Mouse (Mus musculus) cerebellum, adult 9-11 months (tissue): ENCODE results near the gene Nr1h4.

Experiments used
- DNase-seq: peaks from one replicate; pipeline ENCODE4 v3.0.0; 2022

Nr1h4 gene

DNA sequence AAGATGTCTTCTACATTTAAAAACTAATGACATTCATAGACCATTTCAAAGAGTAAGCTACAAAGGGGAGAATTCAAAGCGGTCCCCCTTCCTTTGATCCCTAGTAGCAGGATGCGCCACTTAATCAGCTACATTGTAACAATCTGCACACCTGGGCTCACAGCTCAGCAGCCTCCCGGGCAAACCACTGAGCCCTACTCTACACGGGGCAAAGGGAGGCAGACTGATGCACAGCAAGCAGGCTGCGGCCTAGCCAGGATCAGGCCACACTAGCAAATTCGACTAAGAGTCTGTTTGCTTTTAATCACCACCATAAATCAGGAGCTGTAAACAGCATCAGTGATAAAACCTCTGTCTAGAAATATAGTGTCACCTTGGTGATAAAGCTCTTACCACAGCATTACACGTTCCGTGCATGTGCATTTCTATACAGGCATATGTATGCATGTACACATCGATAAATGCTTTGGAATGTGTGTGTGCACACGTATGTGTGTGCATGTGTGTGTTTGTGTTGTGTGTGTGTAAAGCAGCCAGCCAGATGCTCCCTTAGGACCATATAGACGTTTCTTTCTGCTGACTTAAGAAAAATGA, 108.5 kb downstream of the Nr1h4 start:
- DNase-seq: no peak

DNA sequence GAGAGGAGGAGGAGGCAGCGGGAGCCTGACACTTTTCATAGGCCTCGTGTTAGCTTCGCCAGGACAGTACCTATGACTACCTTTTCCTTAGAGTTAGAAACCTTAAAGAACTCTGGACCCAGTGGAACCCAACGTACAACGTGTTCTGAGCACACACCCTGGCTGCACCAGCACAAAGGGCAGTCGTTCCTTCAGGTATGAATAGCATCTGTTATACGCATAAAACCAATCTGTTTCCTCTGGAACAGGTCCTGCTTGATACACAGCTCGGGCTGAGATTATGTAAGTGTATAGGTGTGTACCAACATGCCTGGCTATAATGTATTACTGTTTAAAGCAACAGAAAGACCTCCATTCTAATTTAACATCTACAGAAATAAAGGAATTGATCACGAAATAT, 109.2 kb downstream of the Nr1h4 start:
- DNase-seq: no peak

DNA sequence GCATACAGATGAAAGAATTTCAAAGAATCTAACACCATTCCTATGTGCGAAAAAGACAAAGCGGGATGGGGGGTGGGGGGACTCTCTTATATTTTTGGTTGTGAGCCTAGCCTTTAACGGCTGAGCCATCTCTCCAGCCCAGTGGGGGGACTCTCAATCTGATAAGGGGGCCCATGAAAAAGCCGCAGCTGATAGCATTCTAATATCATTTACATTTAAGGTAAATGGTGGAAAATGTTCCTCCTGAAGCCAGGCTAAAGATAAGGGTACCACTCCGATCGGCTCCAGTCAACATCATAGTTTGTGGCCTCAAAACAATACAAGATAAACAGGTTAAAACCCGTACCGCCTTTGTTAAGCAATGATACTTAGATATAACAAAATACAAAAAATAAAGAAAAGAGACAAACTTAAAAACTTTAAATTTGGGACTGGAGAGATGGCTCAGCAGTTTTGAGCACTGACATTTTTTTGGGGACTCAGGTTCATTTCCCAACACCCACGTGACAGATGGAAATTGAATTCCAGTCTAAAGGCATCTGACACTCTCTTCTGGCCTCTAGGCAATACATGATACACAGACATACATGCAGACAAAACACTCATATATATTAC, 110.1 kb downstream of the Nr1h4 start:
- no peak for DNase-seq

DNA sequence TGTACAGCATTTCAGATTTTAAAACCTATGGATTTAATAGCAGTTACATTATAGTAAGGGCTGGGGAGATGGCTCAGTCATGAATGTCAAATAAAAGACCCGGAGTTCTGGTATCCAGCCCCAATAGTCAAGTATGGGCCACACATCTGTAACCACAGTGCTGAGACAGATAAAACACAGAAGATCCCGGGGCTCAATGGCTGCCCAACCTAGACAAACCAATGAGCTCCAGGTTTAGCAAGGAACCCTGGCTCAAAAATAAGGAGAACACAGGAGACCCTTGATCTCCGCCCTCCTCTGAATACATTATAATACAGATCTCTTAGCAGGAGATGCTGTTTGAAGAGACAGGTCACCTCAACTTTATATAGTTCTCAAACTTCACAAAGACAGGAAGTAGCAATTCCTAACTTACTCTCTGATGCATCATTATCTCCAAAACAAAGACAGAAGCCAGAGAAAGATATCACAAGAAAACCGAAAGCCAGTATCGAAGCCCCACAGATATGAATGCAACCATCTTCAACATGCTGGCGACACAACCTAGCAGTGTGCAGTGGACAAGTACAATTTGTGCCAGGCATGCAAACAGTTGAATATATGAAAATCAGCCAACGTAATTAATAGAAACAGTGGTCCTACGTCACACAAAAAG, 110.8 kb downstream of the Nr1h4 start:
- no peak for DNase-seq

DNA sequence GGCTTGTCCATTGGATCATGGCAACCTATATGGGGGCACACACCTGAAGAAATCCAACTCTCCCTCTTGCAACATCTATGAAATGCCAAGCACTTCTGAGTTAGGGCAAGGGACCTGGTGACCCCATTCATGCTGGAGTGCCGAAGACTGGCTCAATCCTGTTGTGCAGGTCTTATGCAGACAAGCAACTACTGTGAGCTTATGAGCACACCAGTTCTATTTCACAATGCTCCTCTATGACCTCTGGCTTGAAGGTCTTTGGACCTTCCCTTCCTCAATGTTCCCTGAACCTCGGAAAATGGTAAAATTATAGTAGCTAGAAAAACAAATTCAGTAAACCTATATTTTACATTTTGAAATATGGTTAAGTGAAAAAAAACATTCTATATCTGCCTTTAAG, 115.4 kb downstream of the Nr1h4 start:
- DNase-seq: no peak

DNA sequence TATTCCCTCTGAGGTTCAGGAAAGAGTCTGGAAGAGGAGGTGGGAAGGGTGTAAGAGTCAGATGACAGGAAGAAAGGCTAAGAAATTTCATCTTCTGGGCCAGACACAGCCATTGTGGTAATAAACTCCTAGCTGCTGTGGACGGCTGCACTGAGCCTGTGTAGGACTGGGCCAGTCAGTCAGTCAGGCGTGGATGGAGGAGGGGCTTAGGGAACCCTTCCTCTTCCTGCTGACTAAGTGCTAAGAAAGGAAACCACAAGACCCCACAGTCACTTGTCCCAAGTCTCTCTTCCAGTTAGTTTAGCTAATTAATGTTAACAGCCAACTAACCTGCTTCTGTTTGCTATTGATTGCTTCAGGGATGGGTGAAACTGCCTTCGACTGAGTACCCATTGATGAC, 117.9 kb downstream of the Nr1h4 start:
- no peak for DNase-seq

DNA sequence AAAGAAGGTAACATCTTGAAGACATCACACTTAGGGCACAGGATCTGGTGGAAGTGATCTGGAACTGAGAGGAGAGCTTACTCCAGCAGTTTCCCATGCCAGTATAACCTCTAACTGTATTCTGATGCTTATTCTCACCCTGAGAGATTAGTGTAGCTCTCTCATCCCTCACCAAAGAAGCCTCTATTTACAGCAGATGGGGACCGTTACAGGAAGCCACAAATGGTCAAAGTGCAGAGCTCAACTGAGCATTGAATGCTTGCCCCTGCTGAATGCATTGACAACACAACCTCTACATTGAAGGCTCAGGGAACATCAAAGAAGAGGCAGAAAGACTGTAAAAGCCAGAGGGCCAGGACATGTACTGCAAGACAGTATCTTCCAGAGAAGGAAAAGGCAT, 125.8 kb downstream of the Nr1h4 start:
- DNase-seq: no peak

DNA sequence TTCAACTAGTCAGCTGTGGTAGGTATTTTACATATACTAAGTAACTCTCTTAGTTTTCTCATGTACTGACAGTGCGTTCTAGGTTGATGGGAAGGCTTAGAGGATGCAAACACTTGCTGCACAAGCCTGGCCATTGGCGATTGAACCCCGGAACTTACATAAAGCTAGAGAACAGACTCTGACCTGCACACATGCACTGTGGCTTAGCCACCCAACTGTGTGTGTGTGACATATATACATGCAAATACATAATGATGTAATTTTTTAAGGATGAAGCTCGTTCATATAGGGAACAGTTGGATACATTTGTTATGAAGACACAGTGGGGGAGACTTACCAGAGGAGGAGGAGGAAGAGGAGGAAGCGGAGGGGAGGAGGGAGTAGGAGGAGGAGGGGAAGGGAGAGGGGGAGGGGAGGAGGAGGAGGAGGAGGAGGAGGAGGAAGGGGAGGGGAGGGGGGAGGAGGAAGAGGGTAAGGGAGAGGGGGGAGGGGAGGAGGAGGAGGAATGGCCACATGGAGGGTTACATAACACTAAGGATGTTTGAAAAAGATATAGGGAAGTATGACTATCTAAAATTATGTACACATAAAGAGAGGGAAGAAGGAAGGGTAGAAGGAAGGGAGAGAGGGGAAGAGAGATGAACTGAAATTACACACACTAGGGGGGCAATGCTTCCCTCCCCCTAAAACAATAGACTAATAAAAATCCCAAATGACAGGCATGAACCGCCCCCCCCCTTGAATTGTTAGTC, 126.5 kb downstream of the Nr1h4 start:
- DNase-seq: no peak

DNA sequence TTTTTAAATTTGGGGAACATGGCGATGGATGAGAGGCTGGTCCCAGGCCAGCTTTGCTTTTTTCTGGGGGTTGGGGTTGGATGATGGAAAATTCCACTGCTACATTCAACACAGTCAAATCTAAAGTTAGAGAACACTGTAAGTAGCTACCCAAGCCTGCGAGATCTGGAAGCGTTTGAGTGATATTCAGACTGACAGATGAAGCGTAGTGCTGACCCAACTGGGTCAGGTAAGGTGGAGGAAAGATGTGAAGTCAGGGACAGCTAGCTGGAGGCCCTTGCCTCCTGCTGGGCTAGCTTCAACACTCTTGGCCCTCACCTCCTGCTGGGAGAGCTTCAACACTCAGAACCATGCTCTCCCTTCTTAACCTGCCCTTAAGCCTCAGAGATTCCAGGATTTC, 128.4 kb downstream of the Nr1h4 start:
- DNase-seq: no peak
